Mouse (Mus musculus): ENCODE data around the gene Klhl5. TPM values are rescaled to one million over a fixed set of nuclear protein-coding genes. Genes with fewer than 3 reads are reported as not detected.
A peak's percentile ranks its signal among the peaks of the same experiment; 100 is the strongest.

Klhl5 gene
- polyA plus RNA-seq, 2 experiments = 20.4 to 27.4 TPM

DNA sequence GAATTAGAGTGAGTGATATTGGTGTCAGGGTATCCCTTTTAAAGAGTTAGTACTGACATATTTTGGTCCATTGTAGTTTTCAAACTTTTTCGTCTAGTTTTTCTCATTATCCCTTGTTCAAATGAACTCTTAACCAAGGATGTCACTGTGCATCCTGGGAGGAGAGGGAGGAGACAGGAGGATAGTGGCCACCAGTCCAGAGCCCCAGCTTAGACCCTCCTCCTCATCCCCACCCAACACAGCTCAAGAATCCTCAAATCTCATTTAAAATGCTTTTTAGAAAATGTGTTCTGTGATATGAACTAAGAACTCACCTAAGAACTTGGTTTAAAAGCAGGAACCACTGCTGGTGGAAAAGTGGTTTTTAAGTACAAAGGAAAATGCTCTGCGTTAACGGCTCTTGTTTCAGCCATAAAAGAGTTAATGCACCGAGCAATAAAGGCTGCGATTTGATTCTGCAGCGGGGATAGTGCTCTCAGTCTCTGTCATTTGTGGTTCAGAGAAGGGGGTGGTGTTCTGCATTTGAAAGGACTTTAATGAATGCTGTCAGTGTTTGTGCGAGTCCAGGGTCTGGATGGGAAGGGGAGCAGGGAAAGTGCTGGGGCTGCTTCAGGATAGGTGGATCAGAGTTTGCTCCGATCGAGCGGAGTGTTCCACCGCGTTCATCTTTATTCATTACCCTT is 23.3 kb downstream of the Klhl5 start:
- Histone ChIP-seq H3K9me3 (ENCODE audit: control insufficient read depth, low read length) (no peaks in the 10 kb centered on the region), H3K4me2 (replicated peaks; ENCODE audit: low read depth, low read length, severe bottlenecking) (peak overlapping the region; percentile 49), H3K9ac (ENCODE audit: low read depth, low read length, severe bottlenecking) (peak overlapping the region; percentile 21), H3K27me3 (ENCODE audit: control insufficient read depth, insufficient read depth, low read length) (no peaks in the 10 kb centered on the region), H3K27ac (replicated peaks; ENCODE audit: low read depth, low read length) (no peak overlapping the region), H3K36me3 (ENCODE audit: control insufficient read depth, insufficient read depth, low read length) (no peaks in the 10 kb centered on the region), H3K4me1 (ENCODE audit: control insufficient read depth, insufficient read depth, low read length) (0 out of 2 replicates have a peak, but pooled peaks cover 6% of the 10 kb centered on the region), H3K4me3 (replicated peaks; ENCODE audit: low read length) (peak overlapping the region; percentile 34)
- DNase-seq (ENCODE audit: low spot score) (peak; percentile 54), ATAC-seq (ENCODE audit: low FRiP score, low read depth) (peak; percentile 81)
- WGBS = 5% methylated on average over 12 of the region's 12 CpGs
- no peak for TF ChIP-seq POLR2A (IDR thresholded peaks at IDR 0.05; ENCODE audit: borderline replicate concordance, extremely low read depth, insufficient read depth, insufficient read length)

DNA sequence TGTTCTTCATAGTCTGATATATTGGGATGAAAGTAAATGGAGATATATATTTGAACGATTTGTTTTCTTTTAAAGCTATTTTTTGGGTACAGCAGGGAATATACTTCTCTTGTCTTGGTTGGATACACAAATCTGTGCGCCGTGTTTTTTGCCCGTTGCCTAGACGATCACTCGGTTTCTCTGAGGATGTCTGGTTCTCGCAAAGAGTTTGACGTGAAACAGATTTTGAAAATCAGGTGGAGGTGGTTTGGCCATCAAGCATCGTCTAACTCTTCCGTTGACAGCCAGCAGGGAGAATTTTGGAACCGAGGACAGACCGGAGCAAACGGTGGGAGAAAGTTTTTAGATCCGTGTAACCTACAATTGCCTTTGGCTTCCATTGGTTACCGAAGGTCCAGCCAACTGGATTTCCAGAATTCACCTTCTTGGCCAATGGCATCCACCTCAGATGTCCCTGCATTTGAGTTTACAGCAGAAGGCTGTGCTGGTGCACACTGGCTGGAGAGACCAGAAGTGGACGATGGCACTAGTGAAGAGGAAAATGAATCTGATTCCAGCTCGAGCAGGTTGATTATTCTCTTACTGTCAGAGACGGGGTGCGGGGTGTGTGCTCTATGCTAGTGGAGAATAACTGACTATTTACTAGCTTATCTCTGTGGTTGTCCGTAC is 24.0 kb downstream of the Klhl5 start:
- H3K9ac ChIP-seq (ENCODE audit: low read depth, low read length, severe bottlenecking) = peak overlapping the region; percentile 21
- peak overlapping the region; percentile 49 for H3K4me2 ChIP-seq (replicated peaks; ENCODE audit: low read depth, low read length, severe bottlenecking)
- no peaks in the 10 kb centered on the region for H3K9me3 ChIP-seq (ENCODE audit: control insufficient read depth, low read length)
- 0 out of 2 replicates have a peak, but pooled peaks cover 6% of the 10 kb centered on the region for H3K4me1 ChIP-seq (ENCODE audit: control insufficient read depth, insufficient read depth, low read length)
- 22% methylated on average over 20 of the region's 20 CpGs for WGBS
- no peak overlapping the region for H3K27ac ChIP-seq (replicated peaks; ENCODE audit: low read depth, low read length)
- H3K36me3 ChIP-seq (ENCODE audit: control insufficient read depth, insufficient read depth, low read length) = no peaks in the 10 kb centered on the region
- DNase-seq (ENCODE audit: low spot score) (no peak), ATAC-seq (ENCODE audit: low FRiP score, low read depth) (no peak)
- H3K27me3 ChIP-seq (ENCODE audit: control insufficient read depth, insufficient read depth, low read length) = no peaks in the 10 kb centered on the region
- no peak for TF ChIP-seq POLR2A (IDR thresholded peaks at IDR 0.05; ENCODE audit: borderline replicate concordance, extremely low read depth, insufficient read depth, insufficient read length)
- peak overlapping the region; percentile 34 for H3K4me3 ChIP-seq (replicated peaks; ENCODE audit: low read length)

DNA sequence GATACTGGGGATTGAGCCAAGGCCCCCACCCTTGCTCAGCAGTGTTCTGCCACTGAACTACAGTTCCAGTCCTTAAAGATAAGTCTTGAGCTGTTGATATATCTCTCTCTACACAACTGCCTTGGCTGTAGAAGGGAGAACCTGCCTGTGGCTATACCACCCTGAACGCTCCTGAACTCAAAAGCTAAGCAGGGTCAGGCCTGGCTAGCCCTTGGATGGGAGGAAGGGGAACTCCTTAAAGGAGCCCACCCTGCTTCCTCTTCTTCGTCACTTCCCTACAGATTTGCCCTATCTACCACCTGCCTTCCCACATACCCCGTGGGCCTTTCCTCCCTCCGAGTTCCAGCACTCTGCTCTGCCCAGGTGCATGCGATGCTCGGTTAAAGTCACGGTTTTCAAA is 28.8 kb downstream of the Klhl5 start:
- no peak for DNase-seq (ENCODE audit: low spot score)
- Histone ChIP-seq H3K4me3 (replicated peaks; ENCODE audit: low read length) (no peak overlapping the region), H3K27ac (replicated peaks; ENCODE audit: low read depth, low read length) (no peak overlapping the region), H3K9me3 (ENCODE audit: control insufficient read depth, low read length) (no peaks in the 10 kb centered on the region), H3K4me1 (ENCODE audit: control insufficient read depth, insufficient read depth, low read length) (0 out of 2 replicates have a peak, but pooled peaks cover 3% of the 10 kb centered on the region), H3K4me2 (replicated peaks; ENCODE audit: low read depth, low read length, severe bottlenecking) (no peak overlapping the region), H3K9ac (ENCODE audit: low read depth, low read length, severe bottlenecking) (no peak overlapping the region), H3K27me3 (ENCODE audit: control insufficient read depth, insufficient read depth, low read length) (no peaks in the 10 kb centered on the region), H3K36me3 (ENCODE audit: control insufficient read depth, insufficient read depth, low read length) (no peaks in the 10 kb centered on the region)
- no peak for ATAC-seq (ENCODE audit: low FRiP score, low read depth)
- TF ChIP-seq POLR2A (IDR thresholded peaks at IDR 0.05; ENCODE audit: borderline replicate concordance, extremely low read depth, insufficient read depth, insufficient read length) = no peak
- 50% methylated on average over 7 of the region's 7 CpGs for WGBS

- Histone ChIP-seq H3K9me3 (ENCODE audit: control insufficient read depth, low read length) (no peaks in the 10 kb centered on the region), H3K4me3 (replicated peaks; ENCODE audit: low read length) (no peak overlapping the region), H3K9ac (ENCODE audit: low read depth, low read length, severe bottlenecking) (no peak overlapping the region), H3K4me1 (ENCODE audit: control insufficient read depth, insufficient read depth, low read length) (no peaks in the 10 kb centered on the region), H3K27me3 (ENCODE audit: control insufficient read depth, insufficient read depth, low read length) (no peaks in the 10 kb centered on the region), H3K36me3 (ENCODE audit: control insufficient read depth, insufficient read depth, low read length) (peaks cover under 1% of the 10 kb centered on the region; the same call in 1 of the 2 replicates), H3K4me2 (replicated peaks; ENCODE audit: low read depth, low read length, severe bottlenecking) (no peak overlapping the region), H3K27ac (replicated peaks; ENCODE audit: low read depth, low read length) (no peak overlapping the region)
- ATAC-seq (ENCODE audit: low FRiP score, low read depth) = no peak
- WGBS = 69% methylated on average over 6 of the region's 6 CpGs
- TF ChIP-seq POLR2A (IDR thresholded peaks at IDR 0.05; ENCODE audit: borderline replicate concordance, extremely low read depth, insufficient read depth, insufficient read length) = no peak
- DNase-seq (ENCODE audit: low spot score) = no peak
These were observed 29.7 kb downstream of the Klhl5 start for GRCm38 (mm10) chr5:65137073-65137472.

DNA sequence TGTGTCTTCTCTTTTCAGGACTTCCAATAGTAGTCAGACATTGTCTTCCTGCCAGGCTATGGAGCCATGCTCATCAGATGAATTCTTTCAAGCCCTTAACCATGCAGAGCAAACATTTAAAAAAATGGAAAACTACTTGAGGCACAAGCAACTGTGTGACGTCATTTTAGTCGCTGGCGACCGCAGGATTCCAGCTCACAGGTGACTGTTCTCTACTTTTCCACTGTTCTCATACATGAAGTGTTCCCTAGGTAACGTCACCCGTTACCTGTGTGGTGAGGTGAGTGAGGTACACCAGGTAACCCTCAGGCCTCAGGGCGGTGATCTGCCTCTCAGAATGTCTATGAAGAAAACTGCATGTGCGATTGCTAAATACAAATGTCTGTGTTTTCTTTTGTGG is 33.9 kb downstream of the Klhl5 start:
- Histone ChIP-seq H3K4me2 (replicated peaks; ENCODE audit: low read depth, low read length, severe bottlenecking) (no peak overlapping the region), H3K27ac (replicated peaks; ENCODE audit: low read depth, low read length) (no peak overlapping the region), H3K4me3 (replicated peaks; ENCODE audit: low read length) (no peak overlapping the region), H3K9ac (ENCODE audit: low read depth, low read length, severe bottlenecking) (no peak overlapping the region), H3K36me3 (ENCODE audit: control insufficient read depth, insufficient read depth, low read length) (peaks cover 14% of the 10 kb centered on the region), H3K27me3 (ENCODE audit: control insufficient read depth, insufficient read depth, low read length) (no peaks in the 10 kb centered on the region), H3K4me1 (ENCODE audit: control insufficient read depth, insufficient read depth, low read length) (no peaks in the 10 kb centered on the region), H3K9me3 (ENCODE audit: control insufficient read depth, low read length) (no peaks in the 10 kb centered on the region)
- ATAC-seq (ENCODE audit: low FRiP score, low read depth) = no peak
- TF ChIP-seq POLR2A (IDR thresholded peaks at IDR 0.05; ENCODE audit: borderline replicate concordance, extremely low read depth, insufficient read depth, insufficient read length) = no peak
- no peak for DNase-seq (ENCODE audit: low spot score)
- WGBS = 81% methylated on average over 8 of the region's 8 CpGs

Measured in limb, embryonic 14.5 days (tissue).